Mouse (Mus musculus): ENCODE measurements at regions not wholly inside any gene's neighbourhood (a gene's known extent, or its start where the extent isn't known, plus 50 kb on each side); places are given as distances from the start of the nearest gene placed in this dataset.
A peak's percentile ranks its signal among the peaks of the same experiment; 100 is the strongest.

DNA sequence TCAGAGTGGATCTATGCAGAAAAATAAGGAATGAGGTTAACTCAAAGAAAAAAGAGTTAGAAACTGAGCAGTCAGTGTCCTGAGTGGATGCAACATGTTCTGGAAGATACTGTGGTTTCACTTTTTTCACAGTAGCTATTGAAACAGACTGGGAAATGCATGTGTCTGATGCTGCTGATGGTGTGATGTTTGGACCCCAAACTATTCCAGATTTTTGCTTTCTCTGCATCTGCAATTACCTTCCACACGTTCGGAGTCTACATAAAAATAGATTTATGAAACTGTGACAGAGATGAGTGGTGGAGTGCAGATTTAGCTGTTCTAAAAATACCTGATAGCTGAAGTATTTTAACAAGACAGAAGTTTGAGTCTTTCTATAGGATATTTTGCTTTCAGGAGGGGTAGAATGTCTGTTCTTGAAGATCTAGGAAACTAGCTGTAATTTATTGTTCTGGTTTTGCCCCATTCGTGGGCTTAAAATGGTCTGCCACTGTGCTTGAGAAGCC lies 545.3 kb downstream of the Stim2 start:
- no peak overlapping the region for H3K27ac ChIP-seq (ENCODE audit: insufficient read depth, low read length)
- no peak overlapping the region for H3K4me3 ChIP-seq (ENCODE audit: insufficient read depth, low read length)
- TF ChIP-seq CTCF (IDR thresholded peaks at IDR 0.05; ENCODE audit: borderline replicate concordance, insufficient read depth, low read length): no peak
- TF ChIP-seq POLR2A (IDR thresholded peaks at IDR 0.05; ENCODE audit: low read depth, low read length): no peak
- H3K4me1 ChIP-seq (ENCODE audit: control insufficient read depth, insufficient read depth, low read length): no peaks in the 10 kb centered on the region

DNA sequence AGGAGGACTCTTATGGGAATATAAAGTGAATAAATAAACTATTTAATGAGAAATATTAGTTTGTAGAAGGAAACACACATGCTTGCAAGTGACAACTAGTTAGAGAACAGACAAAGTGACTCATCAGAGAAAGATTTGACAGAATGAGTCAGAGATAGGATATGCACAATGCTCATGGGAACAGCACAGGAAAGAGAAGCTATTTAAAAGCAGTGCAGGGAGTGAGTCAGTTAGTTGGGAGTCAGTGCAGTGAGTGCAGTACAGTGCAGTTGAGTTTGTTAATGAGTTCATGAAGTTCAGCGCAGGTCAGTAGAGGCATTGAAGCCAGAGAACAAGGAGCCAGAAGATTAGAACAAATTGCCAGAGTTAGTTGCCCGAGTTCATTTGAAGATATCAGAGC lies 580.2 kb downstream of the Stim2 start:
- Histone ChIP-seq H3K4me1 (ENCODE audit: control insufficient read depth, insufficient read depth, low read length) (no peaks in the 10 kb centered on the region; the same call in none of the 2 replicates), H3K27ac (ENCODE audit: insufficient read depth, low read length) (0 out of 2 replicates have a peak overlapping the region, but pooled peaks have one; percentile 26), H3K4me3 (ENCODE audit: insufficient read depth, low read length) (no peak overlapping the region)
- no peak for TF ChIP-seq POLR2A (IDR thresholded peaks at IDR 0.05; ENCODE audit: low read depth, low read length)
- TF ChIP-seq CTCF (IDR thresholded peaks at IDR 0.05; ENCODE audit: borderline replicate concordance, insufficient read depth, low read length): no peak

DNA sequence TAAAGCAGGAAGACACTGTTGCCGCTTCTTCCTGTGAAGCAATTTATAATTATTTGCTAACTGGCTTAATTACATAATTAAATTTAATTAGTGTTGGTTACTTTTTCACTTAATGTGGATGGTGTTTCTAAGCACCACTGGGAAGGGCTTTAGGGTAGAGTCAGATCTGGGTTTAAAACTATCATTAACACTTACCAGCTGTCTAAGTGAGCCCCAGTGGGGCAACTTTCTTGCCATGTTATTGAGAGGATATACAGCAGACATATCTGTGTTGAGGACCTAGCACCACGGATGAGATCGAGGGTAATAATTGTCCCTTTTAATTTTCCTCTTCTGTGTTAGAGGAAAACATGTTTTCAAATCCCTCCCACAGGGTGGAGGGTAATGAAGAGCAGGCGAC lies 581.2 kb downstream of the Stim2 start:
- no peaks in the 10 kb centered on the region; the same call in none of the 2 replicates for H3K4me1 ChIP-seq (ENCODE audit: control insufficient read depth, insufficient read depth, low read length)
- TF ChIP-seq CTCF (IDR thresholded peaks at IDR 0.05; ENCODE audit: borderline replicate concordance, insufficient read depth, low read length) (no peak), POLR2A (IDR thresholded peaks at IDR 0.05; ENCODE audit: low read depth, low read length) (no peak)
- H3K4me3 ChIP-seq (ENCODE audit: insufficient read depth, low read length): no peak overlapping the region

DNA sequence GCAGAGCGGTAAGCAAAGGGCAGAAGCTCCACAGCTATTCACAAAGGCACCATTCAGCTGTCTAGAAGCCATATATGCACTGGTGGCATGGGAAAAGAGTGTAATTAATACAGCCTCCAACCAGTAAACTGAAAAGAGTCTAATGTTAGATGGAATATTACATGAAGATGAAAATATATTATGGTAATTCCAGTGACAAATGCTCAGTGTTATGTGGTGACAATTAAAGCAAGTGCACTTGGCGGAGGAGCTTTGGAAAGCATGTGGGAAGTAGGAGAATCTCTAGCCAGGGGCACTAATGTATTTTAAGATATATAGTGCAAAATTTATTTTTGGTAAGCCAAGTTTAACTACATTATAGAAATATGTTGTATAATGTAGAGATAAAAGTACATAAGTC lies 583.9 kb downstream of the Stim2 start:
- Histone ChIP-seq H3K4me3 (ENCODE audit: insufficient read depth, low read length) (no peak overlapping the region), H3K27ac (ENCODE audit: insufficient read depth, low read length) (no peak overlapping the region), H3K4me1 (ENCODE audit: control insufficient read depth, insufficient read depth, low read length) (no peaks in the 10 kb centered on the region; the same call in none of the 2 replicates)
- TF ChIP-seq CTCF (IDR thresholded peaks at IDR 0.05; ENCODE audit: borderline replicate concordance, insufficient read depth, low read length): no peak
- TF ChIP-seq POLR2A (IDR thresholded peaks at IDR 0.05; ENCODE audit: low read depth, low read length): no peak

More for the DNA sequence above, 581.2 kb downstream of the Stim2 start:
- no peak overlapping the region for H3K27ac ChIP-seq (ENCODE audit: insufficient read depth, low read length)

- Histone ChIP-seq H3K27ac (ENCODE audit: insufficient read depth, low read length) (no peak overlapping the region), H3K4me1 (ENCODE audit: control insufficient read depth, insufficient read depth, low read length) (no peaks in the 10 kb centered on the region), H3K4me3 (ENCODE audit: insufficient read depth, low read length) (no peak overlapping the region)
- TF ChIP-seq CTCF (IDR thresholded peaks at IDR 0.05; ENCODE audit: borderline replicate concordance, insufficient read depth, low read length) (no peak), POLR2A (IDR thresholded peaks at IDR 0.05; ENCODE audit: low read depth, low read length) (no peak)
These were observed 590.2 kb downstream of the Stim2 start for GRCm38 (mm10) chr5:54588332-54589020.

DNA sequence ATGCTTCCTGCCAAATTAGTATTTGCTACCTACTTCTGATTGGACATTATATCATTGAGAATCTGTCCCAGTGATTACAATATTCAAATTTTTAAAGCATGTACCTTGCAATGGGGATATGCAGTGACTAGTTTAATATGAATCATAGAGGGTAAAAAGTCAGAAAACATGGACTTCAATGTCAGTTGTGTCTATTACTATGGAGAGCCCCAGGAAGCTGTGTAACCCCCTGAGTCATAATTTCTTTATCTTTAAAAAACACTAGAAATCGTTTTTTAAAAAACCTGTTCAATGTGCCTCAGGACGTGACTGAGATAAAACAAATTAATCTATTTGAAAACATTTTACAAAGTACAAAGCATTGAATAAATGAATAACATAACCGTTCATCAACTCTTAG lies 612.7 kb downstream of the Stim2 start:
- TF ChIP-seq POLR2A (IDR thresholded peaks at IDR 0.05; ENCODE audit: low read depth, low read length): no peak
- TF ChIP-seq CTCF (IDR thresholded peaks at IDR 0.05; ENCODE audit: borderline replicate concordance, insufficient read depth, low read length): no peak
- Histone ChIP-seq H3K4me3 (ENCODE audit: insufficient read depth, low read length) (no peak overlapping the region), H3K27ac (ENCODE audit: insufficient read depth, low read length) (no peak overlapping the region), H3K4me1 (ENCODE audit: control insufficient read depth, insufficient read depth, low read length) (no peaks in the 10 kb centered on the region)

GRCm38 (mm10) chr5:54622733-54623132 lies 624.4 kb downstream of the Stim2 start:
- H3K27ac ChIP-seq (ENCODE audit: insufficient read depth, low read length): no peak overlapping the region
- no peaks in the 10 kb centered on the region for H3K4me1 ChIP-seq (ENCODE audit: control insufficient read depth, insufficient read depth, low read length)
- TF ChIP-seq CTCF (IDR thresholded peaks at IDR 0.05; ENCODE audit: borderline replicate concordance, insufficient read depth, low read length) (no peak), POLR2A (IDR thresholded peaks at IDR 0.05; ENCODE audit: low read depth, low read length) (no peak)
- H3K4me3 ChIP-seq (ENCODE audit: insufficient read depth, low read length): no peak overlapping the region

DNA sequence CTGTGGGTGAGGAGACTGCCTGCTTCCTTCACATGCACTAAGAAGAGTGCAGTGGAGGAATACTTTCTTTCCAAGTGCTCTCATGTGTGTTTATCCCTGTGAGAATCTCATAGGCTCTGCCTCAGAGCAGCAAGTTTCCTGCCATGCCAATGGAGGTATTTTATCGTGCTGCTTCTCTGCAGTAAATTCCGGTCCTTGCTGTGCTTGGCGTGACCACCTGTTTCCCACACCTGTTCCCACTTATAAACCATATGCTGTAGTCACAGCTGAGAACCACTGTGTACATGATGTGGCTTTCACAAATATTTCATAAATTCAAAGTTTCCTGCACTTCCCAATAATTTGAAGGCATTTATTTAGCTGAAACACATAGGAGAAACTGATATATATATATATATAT lies 634.0 kb downstream of the Stim2 start:
- Histone ChIP-seq H3K4me3 (ENCODE audit: insufficient read depth, low read length) (no peak overlapping the region), H3K27ac (ENCODE audit: insufficient read depth, low read length) (no peak overlapping the region), H3K4me1 (ENCODE audit: control insufficient read depth, insufficient read depth, low read length) (no peaks in the 10 kb centered on the region)
- no peak for TF ChIP-seq POLR2A (IDR thresholded peaks at IDR 0.05; ENCODE audit: low read depth, low read length)
- TF ChIP-seq CTCF (IDR thresholded peaks at IDR 0.05; ENCODE audit: borderline replicate concordance, insufficient read depth, low read length): no peak

Measured in embryonic fibroblast, embryonic 13.5 days (primary cell).